Mouse (Mus musculus): ENCODE results near the gene Mrpl27. TPM values are rescaled to one million over a fixed set of nuclear protein-coding genes. Genes with fewer than 3 reads are reported as not detected.
A peak's percentile ranks its signal among the peaks of the same experiment; 100 is the strongest.

The Mrpl27 gene
- total RNA-seq (2012; rRNA removed), result 104 and 114 TPM in 2 replicates
- total RNA-seq (2014; rRNA removed), result 128 and 139 TPM in 2 replicates
- 86.6 and 95.2 TPM in 2 replicates for polyA plus RNA-seq (2012; ENCODE audit: insufficient read length, low read depth)

DNA sequence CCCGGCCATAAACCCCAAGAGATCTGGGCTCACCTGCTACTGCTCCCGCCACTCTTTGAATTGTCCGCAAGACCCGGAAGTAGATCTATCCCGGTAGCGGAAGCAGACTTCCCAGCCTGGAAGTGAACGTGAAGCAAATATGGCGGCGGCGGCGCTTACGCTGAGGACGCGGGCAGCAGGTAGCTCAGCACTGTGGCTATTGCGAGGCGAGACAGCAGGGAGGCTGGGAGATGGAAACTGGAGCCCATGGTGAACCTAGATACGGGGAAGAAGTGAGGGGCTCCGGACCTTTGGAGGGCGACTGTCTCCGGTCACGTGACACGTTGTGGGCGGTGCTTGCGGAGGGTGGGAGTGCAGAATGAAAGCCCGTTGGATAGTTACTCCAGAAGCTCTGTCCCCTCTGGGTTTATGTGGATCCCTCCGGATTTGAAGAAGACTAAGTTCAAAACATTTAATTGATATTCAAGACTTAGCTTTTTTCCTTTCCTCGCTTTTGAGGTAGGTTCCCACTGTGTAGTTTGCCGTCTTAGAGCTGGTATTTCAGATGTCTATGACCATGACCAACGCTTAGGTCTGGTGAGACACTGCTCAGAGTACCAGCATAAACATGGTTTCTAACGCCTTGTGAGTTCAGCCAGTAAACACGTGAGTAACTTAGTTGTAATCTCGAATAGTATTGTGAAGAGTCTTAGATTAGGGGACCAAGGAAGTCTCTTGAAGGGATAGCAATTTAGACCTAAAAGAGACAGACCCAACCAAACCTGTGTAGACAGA lies at the start of gene Mrpl27, which contains the start of gene Eme1:
Gene Mrpl27, plus strand, starts transcription at position 105 of the 774 bp plus-strand sequence.
Gene Eme1, minus strand, starts transcription at position 302 of the 774 bp plus-strand sequence.
- dilution Hi-C loops (cut with MboI; ENCODE audit: extremely low pct_ligation_motif_present, extremely low pct_unique_long_range_greater_than_20kb, low sequenced_read_pairs), result no loop called here
- Histone ChIP-seq H3K36me3 (replicated peaks in 1 of 2; ENCODE audit: control insufficient read depth in 1 of 2, insufficient read depth in 1 of 2, low read length in 1 of 2) (peaks cover 41 to 70% of the 10 kb centered on the region in 2 experiments), H3K9ac (ENCODE audit: insufficient read depth, low read depth) (peak within 1 kb of the TSS; percentile 69)
- TF ChIP-seq KAT2A (IDR thresholded peaks at IDR 0.05; ENCODE audit: insufficient replicate concordance, low read length) (peak; percentile 97), SIN3A (IDR thresholded peaks at IDR 0.05; ENCODE audit: low read length) (peak; percentile 100), USF2 (conservative IDR thresholded peaks at IDR 0.05; ENCODE audit: low read depth, low read length) (peak; percentile 98), EP300 (IDR thresholded peaks at IDR 0.05; ENCODE audit: low read length) (peak; percentile 31; the same call in 1 of the 2 replicates), JUN (IDR thresholded peaks at IDR 0.05; ENCODE audit: insufficient read depth, low read depth, low read length) (no peak), IRF4 (IDR thresholded peaks at IDR 0.05; ENCODE audit: low read depth, low read length) (peak; percentile 74), NRF1 (IDR thresholded peaks at IDR 0.05; ENCODE audit: low read depth, low read length) (peak; percentile 71), MAX (IDR thresholded peaks at IDR 0.05; ENCODE audit: low read length) (peak; percentile 96), MYC (IDR thresholded peaks at IDR 0.05; ENCODE audit: low read depth, low read length) (peak; percentile 77), POLR2AphosphoS2 (IDR thresholded peaks at IDR 0.05; ENCODE audit: low read depth, low read length) (peak; percentile 94), USF1 (IDR thresholded peaks at IDR 0.05; ENCODE audit: low read depth, low read length) (peak; percentile 98), ZKSCAN1 (IDR thresholded peaks at IDR 0.05; ENCODE audit: borderline replicate concordance, low read depth, low read length) (no peak; the same call in 1 of the 2 replicates), UBTF (IDR thresholded peaks at IDR 0.05; ENCODE audit: low read depth, low read length) (no peak), TBP (conservative IDR thresholded peaks at IDR 0.05; ENCODE audit: low read depth, low read length) (peak; percentile 28; the same call in 1 of the 2 replicates), CTCF (conservative IDR thresholded peaks at IDR 0.05 in 1 of 2, IDR thresholded peaks at IDR 0.05 in 1 of 2; ENCODE audit: low read depth in 2 of 2, low read length in 2 of 2) (no peak), TCF12 (IDR thresholded peaks at IDR 0.05; ENCODE audit: low read depth, low read length) (peak; percentile 96), CHD2 (IDR thresholded peaks at IDR 0.05; ENCODE audit: low read length) (peak; percentile 95), RAD21 (IDR thresholded peaks at IDR 0.05; ENCODE audit: low read depth, low read length) (no peak; the same call in 1 of the 2 replicates), POLR2A (IDR thresholded peaks at IDR 0.05; ENCODE audit: low read depth, low read length) (peak; percentile 92), MEF2A (IDR thresholded peaks at IDR 0.05; ENCODE audit: borderline replicate concordance, low read depth, low read length) (peak; percentile 79), RCOR1 (conservative IDR thresholded peaks at IDR 0.05; ENCODE audit: low read depth, low read length) (peak; percentile 81; the same call in 1 of the 2 replicates), ZMIZ1 (IDR thresholded peaks at IDR 0.05; ENCODE audit: low read depth, low read length) (peak; percentile 86), MAFK (IDR thresholded peaks at IDR 0.05; ENCODE audit: insufficient replicate concordance, low read length) (0 out of 2 replicates have a peak, but pooled peaks have one; percentile 9), CHD1 (IDR thresholded peaks at IDR 0.05; ENCODE audit: low read depth, low read length) (no peak), SMC3 (IDR thresholded peaks at IDR 0.05; ENCODE audit: low read depth, low read length) (no peak), BHLHE40 (IDR thresholded peaks at IDR 0.05; ENCODE audit: low read depth, low read length) (peak; percentile 96), JUND (conservative IDR thresholded peaks at IDR 0.05; ENCODE audit: low read depth, low read length) (peak; percentile 22; the same call in 1 of the 2 replicates), PAX5 (IDR thresholded peaks at IDR 0.05; ENCODE audit: low read length) (no peak), ZNF384 (IDR thresholded peaks at IDR 0.05; ENCODE audit: low read depth, low read length) (0 out of 2 replicates have a peak, but pooled peaks have one; percentile 16), ELF1 (IDR thresholded peaks at IDR 0.05; ENCODE audit: low read depth, low read length) (peak; percentile 98), MXI1 (IDR thresholded peaks at IDR 0.05; ENCODE audit: low read depth, low read length) (peak; percentile 95), GABPA (IDR thresholded peaks at IDR 0.05; ENCODE audit: insufficient replicate concordance, low read depth, low read length) (no peak; the same call in 1 of the 2 replicates), NELFE (IDR thresholded peaks at IDR 0.05; ENCODE audit: low read depth, low read length) (peak; percentile 97), ZC3H11A (IDR thresholded peaks at IDR 0.05; ENCODE audit: low read depth, low read length) (no peak), HCFC1 (IDR thresholded peaks at IDR 0.05; ENCODE audit: low read depth, low read length) (peak; percentile 93), E2F4 (IDR thresholded peaks at IDR 0.05; ENCODE audit: insufficient replicate concordance, low read depth, low read length) (peak; percentile 96), MAZ (IDR thresholded peaks at IDR 0.05; ENCODE audit: low read depth, low read length) (peak; percentile 41; the same call in 1 of the 2 replicates)

More for the DNA sequence above, at the start of gene Mrpl27, which contains the start of gene Eme1:
- no peaks in the 10 kb centered on the region for H3K9me3 ChIP-seq (replicated peaks; ENCODE audit: low read length)
- H3K27ac ChIP-seq (ENCODE audit: insufficient read depth, low read depth), result peak within 1 kb of the TSS; percentile 90
- peaks cover 23% of the 10 kb centered on the region for H3K79me2 ChIP-seq (replicated peaks; ENCODE audit: control insufficient read depth, extremely low read depth, insufficient read depth, poor library complexity, severe bottlenecking)
- in situ Hi-C loops (cut with MboI; ENCODE audit: low pct_ligation_motif_present, low pct_unique_long_range_greater_than_20kb, low sequenced_read_pairs), result loop anchor here (5.0 kb wide), 1 partner anchor 63 kb away; no protein-coding TSS in a partner anchor
- H3K4me2 ChIP-seq (ENCODE audit: insufficient read depth, low read depth, poor library complexity, severe bottlenecking), result peak within 1 kb of the TSS; percentile 90
- peaks cover 6 to 24% of the 10 kb centered on the region in 2 experiments for H3K4me1 ChIP-seq (ENCODE audit: control insufficient read depth in 1 of 2, insufficient read depth in 2 of 2)
- peak within 1 kb of the TSS; percentile 62 to 83 (median 77) for H3K4me3 ChIP-seq (replicated peaks in 1 of 3; ENCODE audit: low read depth in 2 of 3, low read length in 2 of 3, poor library complexity in 1 of 3)
- H3K27me3 ChIP-seq (replicated peaks), result no peaks in the 10 kb centered on the region
- peak; percentile 91 for DNase-seq (ENCODE audit: extremely low read depth)
